Mouse (Mus musculus) retina, adult 2 months (tissue): ENCODE measurements around the gene Tppp.
"Not testable (repeated sequence)": the region's sequence is repeated elsewhere in the genome, so short reads cannot be mapped to it uniquely, and the experiment has no call there.

ENCODE experiments used
- DNase-seq: peaks from one replicate; pipeline ENCODE4 v3.0.0-alpha.2; 2012; ENCODE audit warnings: low read depth, low spot score

Gene Tppp

DNA sequence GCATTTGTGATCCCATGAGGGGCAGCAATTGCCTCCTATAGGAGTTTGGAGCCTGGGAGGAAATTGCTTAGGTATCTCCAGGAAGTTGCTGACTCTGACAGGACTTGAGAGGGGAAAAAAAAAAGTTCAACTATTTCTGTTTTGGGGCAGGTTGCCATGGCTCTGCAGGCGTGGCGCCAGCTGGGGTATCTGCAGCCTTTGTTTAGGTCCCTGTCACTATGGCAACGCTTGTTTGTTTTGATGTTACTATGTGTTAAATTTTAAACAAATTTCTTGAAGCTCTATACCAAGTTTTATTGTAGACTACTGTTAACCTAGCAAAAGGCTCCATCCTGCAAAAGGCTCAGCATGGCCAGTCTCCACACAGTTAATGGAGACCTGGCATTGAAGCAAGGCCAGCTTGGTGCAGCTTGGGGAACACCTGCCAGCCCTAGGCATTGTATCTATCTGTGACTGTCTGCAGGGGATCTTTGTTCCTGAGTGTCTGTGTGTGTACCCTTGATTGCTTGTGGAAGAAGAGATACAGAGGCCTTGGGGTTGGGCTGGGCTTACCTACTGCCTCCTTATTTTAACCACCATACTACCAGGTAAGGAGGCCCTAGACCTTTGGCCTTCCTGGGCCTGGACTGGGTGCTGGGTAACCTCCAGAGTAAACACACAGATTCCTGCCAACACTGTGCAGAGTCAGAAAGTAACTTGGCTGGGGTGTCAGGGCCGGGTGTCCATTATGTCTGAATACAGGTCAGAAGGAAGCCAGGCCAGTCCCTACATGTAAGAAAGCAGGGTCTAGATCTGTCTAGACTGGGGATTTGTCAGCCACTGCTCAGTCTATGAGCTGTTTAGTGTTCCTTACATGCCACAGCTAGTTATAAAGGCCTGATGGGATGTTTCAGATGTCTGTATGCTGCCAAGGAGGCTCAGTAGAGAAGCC, 16.2 kb downstream of the Tppp start:
- no peak for DNase-seq

GRCm38 (mm10) chr13:74026215-74026614, 17.0 kb downstream of the Tppp start:
- no peak for DNase-seq

- DNase-seq: no peak
These were observed 18.9 kb downstream of the Tppp start for GRCm38 (mm10) chr13:74028116-74028515.

DNA sequence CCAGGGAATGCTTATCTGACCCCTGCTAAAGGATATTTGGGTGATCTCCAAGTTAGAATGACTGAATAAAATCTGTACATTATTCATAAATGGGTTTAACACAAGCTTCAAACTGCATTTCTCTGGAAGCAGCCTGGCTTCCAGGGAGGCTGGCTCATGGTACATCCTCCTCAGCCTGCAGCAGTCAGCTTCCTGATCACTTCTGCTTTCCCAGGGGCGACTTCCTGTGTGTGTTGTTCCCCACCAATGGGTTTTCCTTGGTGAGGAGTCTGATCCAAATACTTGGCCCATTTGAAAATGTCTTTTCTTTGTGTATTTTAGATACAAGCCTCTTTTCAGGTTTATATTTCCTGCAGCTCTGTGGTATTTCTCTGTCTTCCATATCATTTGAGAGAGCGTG, 19.8 kb downstream of the Tppp start:
- DNase-seq: no peak

DNA sequence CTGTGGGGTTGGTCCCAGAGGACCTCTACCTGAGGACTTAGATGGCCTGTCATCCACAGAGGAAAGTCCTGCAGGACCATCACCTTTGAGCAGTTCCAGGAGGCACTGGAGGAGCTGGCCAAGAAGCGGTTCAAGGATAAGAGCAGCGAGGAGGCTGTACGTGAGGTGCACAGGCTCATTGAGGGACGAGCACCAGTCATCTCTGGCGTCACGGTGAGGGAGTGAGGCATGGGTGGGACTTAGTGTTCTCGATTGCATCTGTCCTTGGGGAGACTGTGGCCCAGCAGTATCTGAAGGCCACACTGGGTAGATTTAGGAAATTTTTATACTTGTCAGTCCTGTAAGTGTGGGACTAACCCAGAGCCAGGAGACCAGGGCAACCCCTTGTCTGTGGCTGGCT, 21.5 kb downstream of the Tppp start:
- no peak for DNase-seq

GRCm38 (mm10) chr13:74031133-74031532, 21.9 kb downstream of the Tppp start:
- no peak for DNase-seq

GRCm38 (mm10) chr13:74034756-74035155, 25.5 kb downstream of the Tppp start:
- no peak for DNase-seq

DNA sequence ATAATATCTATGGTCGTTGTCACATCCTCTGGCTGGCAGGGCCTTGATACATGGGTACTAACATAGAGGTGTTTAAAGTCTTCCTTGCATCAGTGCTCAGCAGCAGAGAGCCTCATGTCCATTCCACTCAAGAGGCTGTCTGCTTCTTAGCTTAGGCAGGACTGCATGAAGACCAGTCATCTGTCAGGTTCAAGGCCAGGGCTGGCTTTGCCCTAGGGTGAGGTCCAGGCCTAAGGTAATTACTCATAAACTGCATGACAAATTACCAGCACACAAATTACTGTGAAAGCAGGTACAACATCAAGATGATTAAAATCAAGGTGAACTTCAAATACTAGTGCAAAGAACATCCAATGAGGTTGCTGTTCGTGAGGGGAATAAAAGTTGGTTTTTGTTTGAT, 26.6 kb downstream of the Tppp start:
- DNase-seq: no peak

GRCm38 (mm10) chr13:74039926-74040325, 30.7 kb downstream of the Tppp start:
- DNase-seq: no peak

- DNase-seq: no peak
These were observed 47.0 kb downstream of the Tppp start for GRCm38 (mm10) chr13:74056194-74056593.

- DNase-seq: no peak
These were observed 48.9 kb downstream of the Tppp start for GRCm38 (mm10) chr13:74058081-74058480.

DNA sequence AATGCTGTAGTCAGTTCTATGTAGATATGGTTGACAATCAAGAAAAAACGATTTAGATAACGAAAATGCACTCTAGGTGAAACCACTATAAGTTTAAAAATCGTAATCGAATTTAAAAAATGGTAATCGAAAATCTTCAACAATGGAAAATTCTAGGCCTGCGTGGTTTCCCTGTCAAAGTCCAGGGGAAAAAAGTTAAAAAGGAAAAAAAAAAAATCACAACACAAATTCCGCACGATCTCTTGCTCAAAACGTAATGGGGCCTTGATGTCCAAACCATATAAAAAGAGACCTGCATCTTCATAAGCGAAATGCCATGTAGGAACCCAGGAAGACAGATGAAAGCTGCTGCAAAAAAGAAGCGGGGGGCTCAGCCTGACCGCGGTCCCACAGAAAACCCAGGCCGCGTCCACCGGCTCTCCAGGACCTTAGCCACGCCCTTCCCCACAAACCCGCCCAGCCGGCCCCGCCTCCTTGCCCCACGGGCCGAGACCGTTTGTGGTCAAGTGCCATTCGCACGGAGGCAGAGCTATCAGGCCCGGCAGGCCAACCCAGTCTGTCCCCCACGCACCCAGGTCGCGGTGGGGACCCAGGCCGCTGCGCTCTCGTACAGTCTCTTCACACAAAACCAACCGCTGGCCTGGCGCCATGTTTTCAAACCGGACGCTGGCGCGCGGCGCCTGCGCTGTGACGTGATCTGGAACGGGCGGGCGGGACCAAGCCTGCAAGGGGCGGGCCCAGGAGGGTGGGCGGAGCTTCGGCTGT, 52.6 kb downstream of the Tppp start, which contains the start of gene Cep72:
Gene Cep72 (minus strand): TSS at position 687 of the 765 bp plus-strand sequence.
- peak; percentile 65 for DNase-seq

DNA sequence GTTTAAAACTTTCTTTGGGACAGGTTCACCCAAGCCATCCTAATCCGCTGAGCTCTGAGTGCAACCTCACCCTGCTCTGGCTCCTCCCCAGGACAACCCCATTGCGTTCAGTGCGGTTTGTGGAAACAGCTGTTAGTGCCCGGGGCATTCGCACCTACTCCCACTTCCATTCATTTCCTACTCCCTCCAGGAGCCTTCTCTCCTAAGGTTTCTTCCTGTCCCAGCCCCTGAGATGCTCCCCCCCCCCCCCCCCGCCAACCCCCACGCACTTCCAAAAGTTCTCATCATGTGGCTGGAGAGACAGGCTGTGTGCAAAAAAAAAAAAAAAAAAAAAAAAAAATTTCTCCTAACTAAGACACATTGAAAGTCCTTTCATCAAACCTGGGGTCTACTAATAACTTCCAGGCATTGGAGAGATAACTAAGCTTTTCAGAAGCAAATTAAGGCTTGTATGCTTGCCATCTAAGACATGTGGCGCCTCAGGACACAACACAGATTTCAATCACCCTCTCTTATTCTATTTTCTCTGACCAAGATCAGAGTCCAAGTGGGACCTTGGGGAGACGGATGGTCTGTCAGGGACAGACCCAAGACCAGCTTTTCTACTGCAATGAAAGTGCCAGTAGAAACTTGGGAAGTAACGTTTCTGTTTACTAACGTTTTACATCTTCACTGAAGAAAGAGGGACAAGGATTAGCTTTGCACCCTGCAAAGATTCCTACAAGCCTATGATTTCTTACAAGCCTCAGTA, 53.3 kb downstream of the Tppp start:
- DNase-seq: no peak

- DNase-seq: no peak
These were observed 54.3 kb downstream of the Tppp start for GRCm38 (mm10) chr13:74063340-74064050.

- no peak for DNase-seq
These were observed 57.4 kb downstream of the Tppp start for GRCm38 (mm10) chr13:74066576-74066975.

GRCm38 (mm10) chr13:74071244-74071643, 62.0 kb downstream of the Tppp start:
- DNase-seq: not testable (repeated sequence)

GRCm38 (mm10) chr13:74071714-74072113, 62.5 kb downstream of the Tppp start:
- no peak for DNase-seq

GRCm38 (mm10) chr13:74073369-74073768, 64.2 kb downstream of the Tppp start:
- DNase-seq: no peak
